Mouse (Mus musculus): ENCODE results near the gene Atpaf1. TPM values are rescaled to one million over a fixed set of nuclear protein-coding genes. Genes with fewer than 3 reads are reported as not detected.

The Atpaf1 gene
- 65.5 and 69.9 TPM in 2 replicates for polyA plus RNA-seq (2015; fragmentation: Nextera tagmentation; extraction: Ambion mirVana)

- WGBS = under 1% methylated on average over 69 of the region's 69 CpGs
- ATAC-seq (replicated peaks; ENCODE audit: extremely low read depth, insufficient read depth, low FRiP score) = peak; percentile 83
Measured at GRCm38 (mm10) chr4:115784769-115785510, at the start of gene Atpaf1. Atpaf1 (plus strand) TSS chr4:115784812.

GRCm38 (mm10) chr4:115734867-115735266 is 49.7 kb upstream of the Atpaf1 start:
- Histone ChIP-seq H3K9ac (ENCODE audit: low read length) (no peak overlapping the region), H3K36me3 (ENCODE audit: control insufficient read depth, insufficient read depth) (no peaks in the 10 kb centered on the region), H3K4me3 (ENCODE audit: low read length) (no peak overlapping the region), H3K4me1 (ENCODE audit: control insufficient read depth, insufficient read depth, low read length) (peaks cover 16% of the 10 kb centered on the region), H3K27ac (ENCODE audit: low read length) (no peak overlapping the region), H3K9me3 (replicated peaks; ENCODE audit: control insufficient read depth, low read length) (no peaks in the 10 kb centered on the region), H3K4me2 (ENCODE audit: low read depth, low read length) (no peak overlapping the region), H3K27me3 (ENCODE audit: control insufficient read depth, insufficient read depth, low read length) (peaks cover 4% of the 10 kb centered on the region; the same call in 1 of the 2 replicates)
- WGBS = 51% methylated on average over 4 of the region's 4 CpGs
- ATAC-seq (replicated peaks; ENCODE audit: extremely low read depth, insufficient read depth, low FRiP score) = no peak

More at GRCm38 (mm10) chr4:115784769-115785510, at the start of gene Atpaf1:
- Histone ChIP-seq H3K4me3 (ENCODE audit: low read length) (peak within 1 kb of the TSS; percentile 72), H3K27me3 (ENCODE audit: control insufficient read depth, insufficient read depth, low read length) (no peaks in the 10 kb centered on the region), H3K9me3 (replicated peaks; ENCODE audit: control insufficient read depth, low read length) (no peaks in the 10 kb centered on the region), H3K4me1 (ENCODE audit: control insufficient read depth, insufficient read depth, low read length) (peaks cover 4% of the 10 kb centered on the region), H3K36me3 (ENCODE audit: control insufficient read depth, insufficient read depth) (peaks cover 11% of the 10 kb centered on the region), H3K27ac (ENCODE audit: low read length) (peak within 1 kb of the TSS; percentile 78), H3K9ac (ENCODE audit: low read length) (peak within 1 kb of the TSS; percentile 91), H3K4me2 (ENCODE audit: low read depth, low read length) (peak within 1 kb of the TSS; percentile 93)

- H3K4me2 ChIP-seq (ENCODE audit: low read depth, low read length) = peak within 1 kb of the TSS; percentile 90
- ATAC-seq (replicated peaks; ENCODE audit: extremely low read depth, insufficient read depth, low FRiP score) = peak; percentile 100
- no peaks in the 10 kb centered on the region for H3K9me3 ChIP-seq (replicated peaks; ENCODE audit: control insufficient read depth, low read length)
- peaks cover 13% of the 10 kb centered on the region for H3K36me3 ChIP-seq (ENCODE audit: control insufficient read depth, insufficient read depth)
- H3K27ac ChIP-seq (ENCODE audit: low read length) = peak within 1 kb of the TSS; percentile 91
- WGBS = under 1% methylated on average over 45 of the region's 45 CpGs
- peak within 1 kb of the TSS; percentile 88 for H3K4me3 ChIP-seq (ENCODE audit: low read length)
- H3K4me1 ChIP-seq (ENCODE audit: control insufficient read depth, insufficient read depth, low read length) = peaks cover 14% of the 10 kb centered on the region
- H3K27me3 ChIP-seq (ENCODE audit: control insufficient read depth, insufficient read depth, low read length) = peaks cover 4% of the 10 kb centered on the region; the same call in 1 of the 2 replicates
- peak within 1 kb of the TSS; percentile 84 for H3K9ac ChIP-seq (ENCODE audit: low read length)
Measured at GRCm38 (mm10) chr4:115737551-115738041, 47.0 kb upstream of the Atpaf1 start, which contains the start of gene Efcab14. Efcab14 (plus strand) TSS chr4:115737744.

GRCm38 (mm10) chr4:115738481-115738985 is 46.1 kb upstream of the Atpaf1 start:
- Histone ChIP-seq H3K4me2 (ENCODE audit: low read depth, low read length) (peak overlapping the region; percentile 90), H3K9ac (ENCODE audit: low read length) (peak overlapping the region; percentile 84), H3K4me1 (ENCODE audit: control insufficient read depth, insufficient read depth, low read length) (peaks cover 16% of the 10 kb centered on the region), H3K4me3 (ENCODE audit: low read length) (peak overlapping the region; percentile 88), H3K27me3 (ENCODE audit: control insufficient read depth, insufficient read depth, low read length) (peaks cover 4% of the 10 kb centered on the region; the same call in 1 of the 2 replicates), H3K9me3 (replicated peaks; ENCODE audit: control insufficient read depth, low read length) (no peaks in the 10 kb centered on the region), H3K27ac (ENCODE audit: low read length) (peak overlapping the region; percentile 91; the same call in 1 of the 2 replicates), H3K36me3 (ENCODE audit: control insufficient read depth, insufficient read depth) (peaks cover 13% of the 10 kb centered on the region)
- no peak for ATAC-seq (replicated peaks; ENCODE audit: extremely low read depth, insufficient read depth, low FRiP score)
- 34% methylated on average over 13 of the region's 13 CpGs for WGBS

DNA sequence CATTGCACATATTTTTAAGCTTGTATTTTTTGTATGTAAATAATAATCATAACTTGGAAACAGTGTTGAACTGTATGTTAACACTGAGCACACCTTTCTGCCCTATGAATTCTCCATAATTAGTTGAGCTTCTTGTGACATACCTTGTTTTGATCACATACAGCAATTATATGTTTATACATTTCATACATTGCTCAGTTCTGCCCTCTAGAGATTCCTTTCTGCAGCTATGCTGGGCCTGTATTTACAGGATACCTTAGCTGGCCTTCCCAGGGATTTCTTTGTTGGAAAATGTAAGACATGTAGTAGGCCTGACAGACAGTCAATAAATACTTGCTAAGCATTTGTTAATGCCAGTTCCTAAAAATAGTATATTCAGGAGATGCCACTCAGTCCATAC is 42.0 kb upstream of the Atpaf1 start:
- Histone ChIP-seq H3K9me3 (replicated peaks; ENCODE audit: control insufficient read depth, low read length) (no peaks in the 10 kb centered on the region), H3K27me3 (ENCODE audit: control insufficient read depth, insufficient read depth, low read length) (no peaks in the 10 kb centered on the region), H3K36me3 (ENCODE audit: control insufficient read depth, insufficient read depth) (peaks cover 23% of the 10 kb centered on the region), H3K4me2 (ENCODE audit: low read depth, low read length) (no peak overlapping the region), H3K9ac (ENCODE audit: low read length) (no peak overlapping the region), H3K4me3 (ENCODE audit: low read length) (no peak overlapping the region), H3K27ac (ENCODE audit: low read length) (no peak overlapping the region), H3K4me1 (ENCODE audit: control insufficient read depth, insufficient read depth, low read length) (peaks cover 16% of the 10 kb centered on the region)
- no peak for ATAC-seq (replicated peaks; ENCODE audit: extremely low read depth, insufficient read depth, low FRiP score)

GRCm38 (mm10) chr4:115743096-115743495 is 41.5 kb upstream of the Atpaf1 start:
- Histone ChIP-seq H3K36me3 (ENCODE audit: control insufficient read depth, insufficient read depth) (peaks cover 24% of the 10 kb centered on the region), H3K27me3 (ENCODE audit: control insufficient read depth, insufficient read depth, low read length) (no peaks in the 10 kb centered on the region), H3K9me3 (replicated peaks; ENCODE audit: control insufficient read depth, low read length) (no peaks in the 10 kb centered on the region), H3K4me2 (ENCODE audit: low read depth, low read length) (no peak overlapping the region), H3K27ac (ENCODE audit: low read length) (no peak overlapping the region), H3K9ac (ENCODE audit: low read length) (no peak overlapping the region), H3K4me3 (ENCODE audit: low read length) (no peak overlapping the region), H3K4me1 (ENCODE audit: control insufficient read depth, insufficient read depth, low read length) (peaks cover 16% of the 10 kb centered on the region)
- 63% methylated on average over 4 of the region's 4 CpGs for WGBS
- ATAC-seq (replicated peaks; ENCODE audit: extremely low read depth, insufficient read depth, low FRiP score) = no peak

GRCm38 (mm10) chr4:115748181-115748580 is 36.4 kb upstream of the Atpaf1 start:
- Histone ChIP-seq H3K27ac (ENCODE audit: low read length) (no peak overlapping the region), H3K4me2 (ENCODE audit: low read depth, low read length) (no peak overlapping the region), H3K9ac (ENCODE audit: low read length) (no peak overlapping the region), H3K9me3 (replicated peaks; ENCODE audit: control insufficient read depth, low read length) (no peaks in the 10 kb centered on the region), H3K4me3 (ENCODE audit: low read length) (no peak overlapping the region), H3K36me3 (ENCODE audit: control insufficient read depth, insufficient read depth) (peaks cover 18% of the 10 kb centered on the region), H3K27me3 (ENCODE audit: control insufficient read depth, insufficient read depth, low read length) (no peaks in the 10 kb centered on the region), H3K4me1 (ENCODE audit: control insufficient read depth, insufficient read depth, low read length) (no peaks in the 10 kb centered on the region; the same call in 1 of the 2 replicates)
- 85% methylated on average over 1 of the region's 1 CpGs for WGBS
- no peak for ATAC-seq (replicated peaks; ENCODE audit: extremely low read depth, insufficient read depth, low FRiP score)

DNA sequence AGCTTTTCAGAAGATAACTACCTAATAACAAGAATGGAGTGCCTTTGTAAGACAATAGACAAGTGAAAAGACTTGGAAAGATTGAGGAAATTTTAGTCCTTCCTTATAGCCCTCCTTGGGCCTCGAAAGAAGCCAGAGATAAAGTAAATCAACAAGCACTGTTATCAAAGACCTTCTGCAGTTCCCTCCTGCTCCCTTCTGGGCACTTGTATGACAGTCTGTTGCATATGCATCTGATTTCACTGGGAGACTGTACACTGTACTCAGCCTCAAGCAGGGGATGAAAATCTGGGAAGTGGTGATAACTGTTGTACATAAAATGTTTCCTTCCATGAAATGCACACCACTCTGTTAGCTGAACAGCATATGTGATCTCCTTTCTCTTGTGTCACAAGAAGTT is 35.3 kb upstream of the Atpaf1 start:
- no peak overlapping the region for H3K27ac ChIP-seq (ENCODE audit: low read length)
- WGBS = 74% methylated on average over 1 of the region's 1 CpGs
- no peaks in the 10 kb centered on the region for H3K9me3 ChIP-seq (replicated peaks; ENCODE audit: control insufficient read depth, low read length)
- peaks cover 24% of the 10 kb centered on the region for H3K36me3 ChIP-seq (ENCODE audit: control insufficient read depth, insufficient read depth)
- no peak for ATAC-seq (replicated peaks; ENCODE audit: extremely low read depth, insufficient read depth, low FRiP score)
- H3K4me2 ChIP-seq (ENCODE audit: low read depth, low read length) = no peak overlapping the region
- H3K4me1 ChIP-seq (ENCODE audit: control insufficient read depth, insufficient read depth, low read length) = no peaks in the 10 kb centered on the region
- no peak overlapping the region for H3K9ac ChIP-seq (ENCODE audit: low read length)
- H3K27me3 ChIP-seq (ENCODE audit: control insufficient read depth, insufficient read depth, low read length) = no peaks in the 10 kb centered on the region
- H3K4me3 ChIP-seq (ENCODE audit: low read length) = no peak overlapping the region

DNA sequence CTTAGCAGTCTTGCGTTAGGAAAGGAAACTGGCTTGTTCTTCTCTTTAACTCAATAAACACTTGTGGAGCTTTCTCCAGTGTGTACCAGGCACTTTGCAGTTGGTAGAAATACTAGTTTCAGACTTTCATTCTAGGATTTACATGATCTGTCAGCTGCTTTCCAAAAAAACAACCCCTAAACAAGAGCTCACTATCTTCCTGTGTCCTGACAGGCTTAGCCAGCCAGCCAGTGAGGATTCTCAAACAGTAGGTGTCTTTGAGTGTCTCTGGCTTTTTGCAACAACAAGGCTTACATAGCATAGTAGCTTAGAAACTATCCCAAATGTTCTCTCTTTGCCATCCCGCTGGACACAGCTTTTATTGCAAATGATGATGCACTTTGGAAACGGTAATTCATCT is 30.5 kb upstream of the Atpaf1 start:
- H3K9me3 ChIP-seq (replicated peaks; ENCODE audit: control insufficient read depth, low read length) = no peaks in the 10 kb centered on the region
- H3K27ac ChIP-seq (ENCODE audit: low read length) = no peak overlapping the region
- peaks cover 33% of the 10 kb centered on the region for H3K36me3 ChIP-seq (ENCODE audit: control insufficient read depth, insufficient read depth)
- H3K4me2 ChIP-seq (ENCODE audit: low read depth, low read length) = no peak overlapping the region
- WGBS = 92% methylated on average over 3 of the region's 3 CpGs
- H3K4me1 ChIP-seq (ENCODE audit: control insufficient read depth, insufficient read depth, low read length) = no peaks in the 10 kb centered on the region
- no peak overlapping the region for H3K4me3 ChIP-seq (ENCODE audit: low read length)
- H3K9ac ChIP-seq (ENCODE audit: low read length) = no peak overlapping the region
- no peaks in the 10 kb centered on the region for H3K27me3 ChIP-seq (ENCODE audit: control insufficient read depth, insufficient read depth, low read length)
- no peak for ATAC-seq (replicated peaks; ENCODE audit: extremely low read depth, insufficient read depth, low FRiP score)

All from heart, embryonic 16.5 days (tissue).